Mouse (Mus musculus) embryonic facial prominence, embryonic 15.5 days (tissue): ENCODE data around the gene Ltb4r2. TPM values are rescaled to one million over a fixed set of nuclear protein-coding genes. Genes with fewer than 3 reads are reported as not detected.
"Not testable (repeated sequence)": the region's sequence is repeated elsewhere in the genome, so short reads cannot be mapped to it uniquely, and the experiment has no call there.

Experiments
- ATAC-seq: fragments of 200-750 bp; cut with Nextera tagmentation; 2 replicates; pipeline ENCODE4 v1.8.0; 2017; ENCODE audit warnings: low read depth, moderate TSS enrichment; ENCODE audit not compliant: insufficient number of reproducible peaks, low FRiP score, low TSS enrichment
- H3K27ac ChIP-seq: fragments of 300-500 bp; sonication (generic); replicated peaks from 2 replicates; pipeline ENCODE4 v1.5.1; 2015; ENCODE audit warnings: mild to moderate bottlenecking, inconsistent platforms
- H3K27me3 ChIP-seq: fragments of 300-500 bp; sonication (generic); 2 replicates; pipeline ENCODE4 v1.6.1; 2015; ENCODE audit warnings: inconsistent platforms
- H3K36me3 ChIP-seq: fragments of 300-500 bp; sonication (generic); 2 replicates; pipeline ENCODE4 v1.6.1; 2015; ENCODE audit warnings: mild to moderate bottlenecking, inconsistent platforms
- H3K4me1 ChIP-seq: fragments of 300-500 bp; sonication (generic); 2 replicates; pipeline ENCODE4 v1.6.1; 2015; ENCODE audit warnings: inconsistent platforms
- H3K4me2 ChIP-seq: fragments of 300-500 bp; sonication (generic); replicated peaks from 2 replicates; pipeline ENCODE4 v1.6.1; 2015; ENCODE audit warnings: mild to moderate bottlenecking, inconsistent platforms
- H3K4me3 ChIP-seq: fragments of 300-500 bp; sonication (generic); replicated peaks from 2 replicates; pipeline ENCODE4 v1.5.1; 2015; ENCODE audit warnings: mild to moderate bottlenecking, inconsistent platforms
- H3K9ac ChIP-seq: fragments of 300-500 bp; sonication (generic); 2 replicates; pipeline ENCODE4 v1.6.1; 2015; ENCODE audit warnings: inconsistent platforms
- H3K9me3 ChIP-seq: fragments of 300-500 bp; sonication (generic); replicated peaks from 2 replicates; pipeline ENCODE4 v1.6.1; 2016; ENCODE audit warnings: inconsistent platforms
- WGBS: fragments of 180-500 bp; shearing (Covaris S2); methylation state at CpG from one replicate; pipeline ENCODE4 v1.1.7; 2015; 5-methylcytosine and 5-hydroxymethylcytosine counted together
- polyA plus RNA-seq: library from polyadenylated mRNA; unstranded; fragments of >200 nt; fragmentation: Nextera tagmentation; extraction: Ambion mirVana; gene quantifications from 2 replicates; pipeline ENCODE4 v1.2.1, GENCODE M21; 2015

Ltb4r2 gene
- polyA plus RNA-seq, 1 experiment from 2014 or later, result 0.95 TPM

- Histone ChIP-seq H3K36me3 (peaks cover 42% of the 10 kb centered on the region), H3K27me3 (no peaks in the 10 kb centered on the region), H3K27ac (no peak overlapping the region), H3K9ac (no peak overlapping the region), H3K4me3 (no peak overlapping the region), H3K9me3 (no peaks in the 10 kb centered on the region), H3K4me2 (no peak overlapping the region), H3K4me1 (no peaks in the 10 kb centered on the region)
- WGBS, result 82% methylated on average over 9 of the region's 9 CpGs
- no peak for ATAC-seq
Measured at GRCm38 (mm10) chr14:55737086-55737687, 24.0 kb upstream of the Ltb4r2 start.

- H3K9me3 ChIP-seq, result no peaks in the 10 kb centered on the region
- H3K4me1 ChIP-seq, result peaks cover 32% of the 10 kb centered on the region
- H3K27ac ChIP-seq, result no peak overlapping the region
- H3K4me2 ChIP-seq, result peak overlapping the region; percentile 42
- peaks cover 41% of the 10 kb centered on the region for H3K36me3 ChIP-seq
- no peaks in the 10 kb centered on the region for H3K27me3 ChIP-seq
- peak overlapping the region; percentile 22 for H3K4me3 ChIP-seq
- ATAC-seq, result peak; percentile 73; the same call in 1 of the 2 replicates
- peak overlapping the region; percentile 28; the same call in 1 of the 2 replicates for H3K9ac ChIP-seq
- WGBS, result 13% methylated on average over 10 of the region's 10 CpGs
Measured at GRCm38 (mm10) chr14:55743711-55744110, 17.5 kb upstream of the Ltb4r2 start.

GRCm38 (mm10) chr14:55745180-55745860 is 15.9 kb upstream of the Ltb4r2 start, which contains the start of the genes Dhrs1 and Nop9:
Gene Dhrs1 (minus strand): TSS chr14:55745690.
Gene Nop9 (plus strand): TSS chr14:55745693.
- H3K9ac ChIP-seq, result peak within 1 kb of the TSS; percentile 86
- H3K4me3 ChIP-seq, result peak within 1 kb of the TSS; percentile 91
- peak within 1 kb of the TSS; percentile 51 for H3K27ac ChIP-seq
- 1% methylated on average over 47 of the region's 48 CpGs for whole genome bisulfite sequencing
- H3K4me1 ChIP-seq, result peaks cover 32% of the 10 kb centered on the region
- peak; percentile 81 for ATAC-seq
- H3K36me3 ChIP-seq, result peaks cover 42% of the 10 kb centered on the region
- H3K9me3 ChIP-seq, result no peaks in the 10 kb centered on the region
- peak within 1 kb of the TSS; percentile 94 for H3K4me2 ChIP-seq
- H3K27me3 ChIP-seq, result no peaks in the 10 kb centered on the region

GRCm38 (mm10) chr14:55745861-55746237 is 15.4 kb upstream of the Ltb4r2 start:
- Histone ChIP-seq H3K9ac (peak overlapping the region; percentile 86), H3K27me3 (no peaks in the 10 kb centered on the region), H3K4me1 (peaks cover 32% of the 10 kb centered on the region), H3K4me3 (peak overlapping the region; percentile 91), H3K36me3 (peaks cover 40% of the 10 kb centered on the region), H3K27ac (peak overlapping the region; percentile 51), H3K4me2 (peak overlapping the region; percentile 94), H3K9me3 (no peaks in the 10 kb centered on the region)
- ATAC-seq, result no peak
- WGBS, result 0% methylated on average over 31 of the region's 31 CpGs

GRCm38 (mm10) chr14:55747051-55747847 is 14.0 kb upstream of the Ltb4r2 start:
- Histone ChIP-seq H3K4me1 (peaks cover 32% of the 10 kb centered on the region), H3K27ac (no peak overlapping the region), H3K27me3 (no peaks in the 10 kb centered on the region), H3K9me3 (no peaks in the 10 kb centered on the region), H3K36me3 (peaks cover 41% of the 10 kb centered on the region), H3K4me2 (peak overlapping the region; percentile 94), H3K4me3 (peak overlapping the region; percentile 91; the same call in 1 of the 2 replicates), H3K9ac (no peak overlapping the region)
- 88% methylated on average over 10 of the region's 10 CpGs for WGBS
- no peak for ATAC-seq

GRCm38 (mm10) chr14:55757566-55757965 is 3.7 kb upstream of the Ltb4r2 start:
- Histone ChIP-seq H3K27me3 (peaks cover 10% of the 10 kb centered on the region), H3K4me1 (peaks cover 15% of the 10 kb centered on the region), H3K9ac (no peak overlapping the region), H3K4me3 (no peak overlapping the region), H3K36me3 (peaks cover 44% of the 10 kb centered on the region), H3K9me3 (no peaks in the 10 kb centered on the region), H3K27ac (no peak overlapping the region), H3K4me2 (no peak overlapping the region)
- no peak for ATAC-seq
- 84% methylated on average over 6 of the region's 6 CpGs for WGBS

- Histone ChIP-seq H3K27me3 (peaks cover 10% of the 10 kb centered on the region), H3K36me3 (peaks cover 36% of the 10 kb centered on the region), H3K9ac (no peak within 1 kb of the TSS), H3K4me1 (peaks cover 22% of the 10 kb centered on the region), H3K4me2 (peak within 1 kb of the TSS; percentile 33), H3K27ac (no peak within 1 kb of the TSS), H3K4me3 (no peak within 1 kb of the TSS; the same call in 1 of the 2 replicates), H3K9me3 (no peaks in the 10 kb centered on the region)
- ATAC-seq, result no peak
- 16% methylated on average over 8 of the region's 8 CpGs for WGBS
Measured at GRCm38 (mm10) chr14:55758363-55758784, 2.9 kb upstream of the Ltb4r2 start, which contains the start of gene Cideb. Gene Cideb (minus strand): TSS chr14:55758458.

- not testable (repeated sequence) for H3K27ac ChIP-seq, ATAC-seq, H3K9ac ChIP-seq, H3K9me3 ChIP-seq
- Histone ChIP-seq H3K4me3 (peak overlapping the region; percentile 12), H3K4me1 (peaks cover 22% of the 10 kb centered on the region), H3K36me3 (peaks cover 18% of the 10 kb centered on the region), H3K27me3 (peaks cover 18% of the 10 kb centered on the region), H3K4me2 (peak overlapping the region; percentile 41)
- WGBS, result 0% methylated on average over 6 of the region's 6 CpGs
Measured at GRCm38 (mm10) chr14:55760156-55760555, 1.1 kb upstream of the Ltb4r2 start.

GRCm38 (mm10) chr14:55762001-55762821 is 983 bp downstream of the Ltb4r2 start:
- H3K9ac ChIP-seq, result peak overlapping the region; percentile 69
- peak overlapping the region; percentile 58 for H3K27ac ChIP-seq
- no peaks in the 10 kb centered on the region for H3K9me3 ChIP-seq
- H3K27me3 ChIP-seq, result peaks cover 30% of the 10 kb centered on the region
- H3K36me3 ChIP-seq, result no peaks in the 10 kb centered on the region
- peak; percentile 73 for ATAC-seq
- peaks cover 22% of the 10 kb centered on the region for H3K4me1 ChIP-seq
- peak overlapping the region; percentile 60 for H3K4me3 ChIP-seq
- H3K4me2 ChIP-seq, result peak overlapping the region; percentile 97
- under 1% methylated on average over 77 of the region's 77 CpGs for WGBS

GRCm38 (mm10) chr14:55763166-55763565 is 1.9 kb downstream of the Ltb4r2 start:
- H3K9ac ChIP-seq, result no peak overlapping the region
- peak overlapping the region; percentile 97 for H3K4me2 ChIP-seq
- peak overlapping the region; percentile 58; the same call in 1 of the 2 replicates for H3K27ac ChIP-seq
- WGBS, result 51% methylated on average over 7 of the region's 7 CpGs
- no peaks in the 10 kb centered on the region for H3K9me3 ChIP-seq
- peaks cover 37% of the 10 kb centered on the region for H3K27me3 ChIP-seq
- peaks cover 31% of the 10 kb centered on the region for H3K4me1 ChIP-seq
- no peak for ATAC-seq
- H3K4me3 ChIP-seq, result no peak overlapping the region
- H3K36me3 ChIP-seq, result no peaks in the 10 kb centered on the region
